Mouse (Mus musculus) neural tube, embryonic 11.5 days (tissue): ENCODE results near the gene Nt5dc2. TPM values are rescaled to one million over a fixed set of nuclear protein-coding genes. Genes with fewer than 3 reads are reported as not detected.

ENCODE experiments used
- ATAC-seq: fragments of 200-750 bp; cut with Nextera tagmentation; 2 replicates; pipeline ENCODE4 v1.8.0; 2017; ENCODE audit warnings: moderate number of reproducible peaks, mild to moderate bottlenecking, moderate TSS enrichment, moderate library complexity; ENCODE audit not compliant: insufficient read depth, low FRiP score, low TSS enrichment
- DNase-seq: peaks from one replicate; pipeline ENCODE4 v3.0.0-alpha.2; 2015; ENCODE audit warnings: low spot score
- H3K27ac ChIP-seq: fragments of 300-500 bp; sonication (generic); 2 replicates; pipeline ENCODE4 v1.5.1; 2014; ENCODE audit warnings: low read depth, mild to moderate bottlenecking, low read length
- H3K27me3 ChIP-seq: fragments of 300-500 bp; sonication (generic); 2 replicates; pipeline ENCODE4 v1.6.1; 2014; ENCODE audit warnings: mild to moderate bottlenecking, low read length, mixed read lengths; ENCODE audit not compliant: control insufficient read depth, insufficient read depth
- H3K36me3 ChIP-seq: fragments of 300-500 bp; sonication (generic); 2 replicates; pipeline ENCODE4 v1.6.1; 2014; ENCODE audit warnings: mild to moderate bottlenecking, low read length, moderate library complexity, mixed read lengths; ENCODE audit not compliant: control insufficient read depth, insufficient read depth
- H3K4me1 ChIP-seq: fragments of 300-500 bp; sonication (generic); 2 replicates; pipeline ENCODE4 v1.6.1; 2014; ENCODE audit warnings: low read length, mixed read lengths; ENCODE audit not compliant: control insufficient read depth, insufficient read depth
- H3K4me2 ChIP-seq: fragments of 300-500 bp; sonication (generic); 2 replicates; pipeline ENCODE4 v1.6.1; 2014; ENCODE audit warnings: low read depth, mild to moderate bottlenecking, moderate library complexity
- H3K4me3 ChIP-seq: fragments of 300-500 bp; sonication (generic); 2 replicates; pipeline ENCODE4 v1.5.1; 2014; ENCODE audit warnings: low read depth, low read length
- H3K9ac ChIP-seq: fragments of 300-500 bp; sonication (generic); 2 replicates; pipeline ENCODE4 v1.6.1; 2014; ENCODE audit warnings: mild to moderate bottlenecking, low read length
- H3K9me3 ChIP-seq: fragments of 300-500 bp; sonication (generic); 2 replicates; pipeline ENCODE4 v1.6.1; 2016; ENCODE audit warnings: low read length; ENCODE audit not compliant: control insufficient read depth
- WGBS: fragments of 180-500 bp; shearing (Covaris S2); extraction: QIAGEN DNeasy Blood & Tissue Kit; methylation state at CpG from one replicate; pipeline ENCODE4 v1.1.7; 2014; 5-methylcytosine and 5-hydroxymethylcytosine counted together
- polyA plus RNA-seq: library from polyadenylated mRNA; unstranded; fragments of >200 nt; fragmentation: Nextera tagmentation; extraction: Ambion mirVana; gene quantifications from 2 replicates; pipeline ENCODE4 v1.2.1, GENCODE M21; 2014

The Nt5dc2 gene
- polyA plus RNA-seq, 1 experiment from 2014 or later: 588 TPM

GRCm38 (mm10) chr14:31115522-31115921 lies 15.3 kb upstream of the Nt5dc2 start:
- Histone ChIP-seq H3K9me3 (no peaks in the 10 kb centered on the region), H3K9ac (no peak overlapping the region), H3K27ac (no peak overlapping the region), H3K4me1 (no peaks in the 10 kb centered on the region), H3K36me3 (peaks cover 11% of the 10 kb centered on the region), H3K4me2 (no peak overlapping the region), H3K27me3 (no peaks in the 10 kb centered on the region), H3K4me3 (no peak overlapping the region)
- DNase-seq: no peak
- WGBS: 86% methylated on average over 2 of the region's 2 CpGs
- no peak for ATAC-seq

GRCm38 (mm10) chr14:31125106-31126075 lies 5.5 kb upstream of the Nt5dc2 start:
- no peak overlapping the region for H3K4me3 ChIP-seq
- no peak overlapping the region for H3K4me2 ChIP-seq
- WGBS: 59% methylated on average over 9 of the region's 9 CpGs
- no peak overlapping the region for H3K9ac ChIP-seq
- no peaks in the 10 kb centered on the region for H3K9me3 ChIP-seq
- DNase-seq (no peak), ATAC-seq (no peak)
- H3K27ac ChIP-seq: no peak overlapping the region
- no peaks in the 10 kb centered on the region for H3K27me3 ChIP-seq
- no peaks in the 10 kb centered on the region for H3K36me3 ChIP-seq
- H3K4me1 ChIP-seq: peaks cover 9% of the 10 kb centered on the region; the same call in 1 of the 2 replicates

GRCm38 (mm10) chr14:31126826-31127225 lies 4.0 kb upstream of the Nt5dc2 start:
- Histone ChIP-seq H3K27ac (no peak overlapping the region), H3K4me2 (peak overlapping the region; percentile 19; the same call in 1 of the 2 replicates), H3K4me1 (peaks cover 10% of the 10 kb centered on the region), H3K27me3 (no peaks in the 10 kb centered on the region), H3K4me3 (no peak overlapping the region), H3K9me3 (no peaks in the 10 kb centered on the region), H3K36me3 (no peaks in the 10 kb centered on the region), H3K9ac (no peak overlapping the region)
- no peak for ATAC-seq
- no peak for DNase-seq
- WGBS: 92% methylated on average over 8 of the region's 8 CpGs

GRCm38 (mm10) chr14:31128101-31128825 lies 2.6 kb upstream of the Nt5dc2 start:
- Histone ChIP-seq H3K4me1 (peaks cover 21% of the 10 kb centered on the region), H3K36me3 (no peaks in the 10 kb centered on the region), H3K4me3 (peak overlapping the region; percentile 69), H3K9me3 (no peaks in the 10 kb centered on the region), H3K27ac (peak overlapping the region; percentile 63), H3K27me3 (no peaks in the 10 kb centered on the region), H3K9ac (peak overlapping the region; percentile 72), H3K4me2 (peak overlapping the region; percentile 80)
- 3% methylated on average over 23 of the region's 23 CpGs for WGBS
- ATAC-seq (no peak; the same call in 1 of the 2 replicates), DNase-seq (no peak)

- peak within 1 kb of the TSS; percentile 80 for H3K4me2 ChIP-seq
- peak within 1 kb of the TSS; percentile 69 for H3K4me3 ChIP-seq
- H3K27me3 ChIP-seq: no peaks in the 10 kb centered on the region
- H3K4me1 ChIP-seq: peaks cover 22% of the 10 kb centered on the region
- H3K36me3 ChIP-seq: no peaks in the 10 kb centered on the region; the same call in 1 of the 2 replicates
- peak within 1 kb of the TSS; percentile 72 for H3K9ac ChIP-seq
- peak; percentile 92 for ATAC-seq
- WGBS: 0% methylated on average over 33 of the region's 33 CpGs
- DNase-seq: peak; percentile 100
- peak within 1 kb of the TSS; percentile 63 for H3K27ac ChIP-seq
- no peaks in the 10 kb centered on the region for H3K9me3 ChIP-seq
These were observed 2.0 kb upstream of the Nt5dc2 start, which contains the start of gene Smim4 for GRCm38 (mm10) chr14:31128826-31129219. Smim4 (minus strand) TSS chr14:31128956.

GRCm38 (mm10) chr14:31129326-31130235 lies 1.3 kb upstream of the Nt5dc2 start:
- ATAC-seq (no peak), DNase-seq (no peak)
- WGBS: 71% methylated on average over 15 of the region's 15 CpGs

GRCm38 (mm10) chr14:31131272-31131821 lies 494 bp downstream of the Nt5dc2 start:
- Histone ChIP-seq H3K9me3 (no peaks in the 10 kb centered on the region), H3K27ac (peak overlapping the region; percentile 87; the same call in 1 of the 2 replicates), H3K4me1 (peaks cover 22% of the 10 kb centered on the region), H3K9ac (peak overlapping the region; percentile 90), H3K4me2 (peak overlapping the region; percentile 93), H3K4me3 (peak overlapping the region; percentile 95), H3K27me3 (no peaks in the 10 kb centered on the region), H3K36me3 (peaks cover 14% of the 10 kb centered on the region)
- ATAC-seq (peak; percentile 16), DNase-seq (peak; percentile 56)
- 0% methylated on average over 43 of the region's 43 CpGs for WGBS

More at GRCm38 (mm10) chr14:31129326-31130235, 1.3 kb upstream of the Nt5dc2 start:
- Histone ChIP-seq H3K4me3 (peak overlapping the region; percentile 95), H3K27ac (peak overlapping the region; percentile 87), H3K36me3 (peaks cover under 1% of the 10 kb centered on the region; the same call in 1 of the 2 replicates), H3K27me3 (no peaks in the 10 kb centered on the region), H3K9ac (peak overlapping the region; percentile 90), H3K9me3 (no peaks in the 10 kb centered on the region), H3K4me1 (peaks cover 22% of the 10 kb centered on the region), H3K4me2 (peak overlapping the region; percentile 36)
